Mouse (Mus musculus): ENCODE data around the gene Mymx. TPM values are rescaled to one million over a fixed set of nuclear protein-coding genes. Genes with fewer than 3 reads are reported as not detected.

Mymx gene
- total RNA-seq, 2 experiments from 2014 or later, result not detected

- DNase-seq (ENCODE audit: extremely low spot score in 1 of 2, low spot score in 1 of 2), result peak; percentile 74 to 77
Measured at GRCm38 (mm10) chr17:45555452-45556106, 46.3 kb downstream of the Mymx start, which contains the start of gene Nfkbie. Gene Nfkbie, plus strand, starts transcription at chr17:45555703.

DNA sequence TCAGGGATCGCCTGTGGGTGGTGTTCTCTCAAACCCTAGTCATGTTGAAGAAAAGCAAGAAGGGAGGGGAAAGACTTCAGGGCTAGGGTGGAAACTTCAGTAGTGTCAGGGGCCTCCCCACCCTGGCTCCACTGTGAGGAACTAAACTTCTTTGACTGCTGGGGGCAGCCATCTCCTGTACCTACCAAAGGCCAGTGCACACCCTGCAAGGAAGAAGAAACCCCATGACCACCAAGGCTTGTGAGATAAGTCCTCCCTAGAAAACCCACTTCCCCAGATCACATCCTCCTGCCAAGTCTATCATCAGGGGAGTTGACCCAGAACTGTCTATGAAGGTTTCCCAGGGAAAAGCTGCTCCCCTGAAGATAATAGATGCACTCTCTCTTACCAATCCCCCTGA lies 47.5 kb downstream of the Mymx start:
- no peak for DNase-seq (ENCODE audit: extremely low spot score in 1 of 2, low spot score in 1 of 2)

GRCm38 (mm10) chr17:45553065-45553464 lies 48.8 kb downstream of the Mymx start:
- DNase-seq (ENCODE audit: extremely low spot score in 1 of 2, low spot score in 1 of 2), result no peak

DNA sequence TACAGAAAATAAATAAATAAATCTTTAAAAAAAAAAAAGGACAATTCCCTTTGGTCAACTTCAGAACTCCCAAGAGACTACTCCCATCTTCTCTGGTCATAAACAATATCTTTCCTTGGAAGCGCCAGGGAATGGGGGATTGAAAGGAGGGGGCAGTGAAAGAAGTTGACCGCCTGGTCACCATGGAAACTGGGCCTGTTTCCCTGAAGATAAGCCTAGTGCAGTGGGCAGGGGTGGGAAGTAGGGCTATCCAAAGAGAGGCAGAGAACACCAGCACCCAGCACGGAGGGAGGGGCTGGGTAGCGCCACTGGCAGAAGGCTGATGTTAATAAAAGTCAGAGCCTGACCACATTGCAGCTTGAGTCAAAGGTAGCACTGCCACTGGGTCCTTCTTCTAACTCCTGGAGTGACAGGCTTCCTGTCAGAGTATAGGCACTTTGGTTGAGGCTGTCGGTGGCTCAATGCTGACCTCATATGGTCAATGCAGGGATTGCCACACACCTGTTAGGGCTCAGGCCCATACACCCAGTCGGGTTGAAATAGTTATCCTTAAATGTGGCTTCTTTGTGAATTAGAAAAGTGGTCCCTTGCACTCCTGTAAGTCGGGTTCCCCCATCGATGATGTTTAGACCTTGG lies 50.0 kb downstream of the Mymx start:
- DNase-seq (ENCODE audit: extremely low spot score in 1 of 2, low spot score in 1 of 2), result peak; percentile 74 to 84

- DNase-seq (ENCODE audit: extremely low spot score in 1 of 2, low spot score in 1 of 2), result no peak
Measured at GRCm38 (mm10) chr17:45551249-45551796, 50.6 kb downstream of the Mymx start.

Other genes with a start within 250 kb of the Mymx start
- gene Cdc5l, start 168.4 kb downstream of the Mymx start, total RNA-seq (2021), result 10 to 100 TPM; 53.4 to 57.4 TPM
- 1 to 10 TPM; 4.3 to 5.5 TPM for gene Spats1, start 126.7 kb downstream of the Mymx start, total RNA-seq (2021)
- gene Aars2, start 95.3 kb downstream of the Mymx start, total RNA-seq (2021), result 10 to 100 TPM; 21.6 to 22.7 TPM
- gene Tcte1, start 78.7 kb downstream of the Mymx start, total RNA-seq (2021), result 1 to 10 TPM in 1 of 2 experiments, under 1 TPM in 1; 0.74 to 1.2 TPM
- gene Tmem151b, start 52.4 kb downstream of the Mymx start, total RNA-seq (2021), result 100 to 1,000 TPM; 113 to 114 TPM
- 1 to 10 TPM; 2.6 to 3.2 TPM for gene Nfkbie, start 46.4 kb downstream of the Mymx start, total RNA-seq (2021)
- 10 to 100 TPM; 36.1 to 38.7 TPM for gene Slc35b2, start 38.2 kb downstream of the Mymx start, total RNA-seq (2021)
- gene Hsp90ab1, start 28.8 kb downstream of the Mymx start, total RNA-seq (2021), result 1,000 to 10,000 TPM; 1,671 to 1,815 TPM
- gene Slc29a1, start 2.5 kb downstream of the Mymx start, total RNA-seq (2021), result 10 to 100 TPM; 19.0 to 19.9 TPM
- gene Capn11, start 57.2 kb upstream of the Mymx start, total RNA-seq (2021), result under 1 TPM; 0.19 to 0.20 TPM
- gene Mrpl14, start 84.2 kb upstream of the Mymx start, total RNA-seq (2021), result 10 to 100 TPM; 40.0 to 40.9 TPM
- gene Tmem63b, start 84.8 kb upstream of the Mymx start, total RNA-seq (2021), result 100 to 1,000 TPM; 176 to 191 TPM
- gene 1600014C23Rik, start 131.7 kb upstream of the Mymx start, total RNA-seq (2021), result under 1 TPM in 1 of 2 experiments, not detected in 1; 0.59 TPM

All from layer of hippocampus, postnatal 25 days (tissue).